Mouse (Mus musculus): ENCODE measurements around the gene Lrrc8d.

- no peak for TF ChIP-seq GATA1 (IDR thresholded peaks at IDR 0.05; ENCODE audit: low read length)
- TF ChIP-seq TAL1 (IDR thresholded peaks at IDR 0.05; ENCODE audit: low read length) = no peak
These were observed 123.0 kb downstream of the Lrrc8d start for GRCm38 (mm10) chr5:105822521-105823498.
